Mouse (Mus musculus): ENCODE data around the gene Inpp5a. TPM values are rescaled to one million over a fixed set of nuclear protein-coding genes. Genes with fewer than 3 reads are reported as not detected.

Inpp5a gene
- 21.1 and 28.5 TPM in 2 replicates for polyA plus RNA-seq (2015; fragmentation: Nextera tagmentation; extraction: Ambion mirVana)

DNA sequence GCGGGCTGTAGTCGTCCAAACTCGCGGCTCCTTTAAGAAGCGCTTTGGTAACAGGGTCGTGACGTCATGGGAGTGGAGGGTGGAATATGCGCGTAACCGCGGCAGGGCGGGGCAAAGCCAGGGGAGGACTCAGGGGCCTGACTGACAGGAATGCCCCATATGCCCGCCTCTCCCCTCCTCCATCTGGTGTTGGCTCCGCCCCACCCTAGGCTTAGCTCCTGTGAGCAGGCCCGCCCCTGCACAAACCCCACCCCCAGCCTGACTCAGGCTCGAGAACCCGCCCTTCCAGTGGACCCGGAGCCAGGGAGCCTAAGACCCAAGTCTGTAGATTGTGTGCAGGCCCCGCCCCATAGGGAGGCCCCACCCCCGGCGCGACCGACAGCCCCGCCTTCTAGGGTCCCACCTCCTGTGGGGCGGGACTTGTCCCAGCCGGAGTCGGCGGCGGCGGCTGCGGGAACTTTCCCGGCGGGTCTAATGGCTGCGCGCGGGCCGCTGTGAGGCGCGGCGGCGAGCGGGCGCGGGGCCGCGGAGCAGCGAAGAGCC is at the start of gene Inpp5a:
Gene Inpp5a, plus strand, starts transcription at position 440 of the 543 bp plus-strand sequence.
- peak within 1 kb of the TSS; percentile 72 for H3K4me2 ChIP-seq
- no peaks in the 10 kb centered on the region for H3K36me3 ChIP-seq
- under 1% methylated on average over 47 of the region's 47 CpGs for WGBS
- H3K27me3 ChIP-seq, result no peaks in the 10 kb centered on the region
- peak within 1 kb of the TSS; percentile 89 for H3K4me3 ChIP-seq
- H3K9me3 ChIP-seq, result no peaks in the 10 kb centered on the region
- peak within 1 kb of the TSS; percentile 93 for H3K9ac ChIP-seq
- peaks cover 44% of the 10 kb centered on the region for H3K4me1 ChIP-seq
- peak within 1 kb of the TSS; percentile 93 for H3K27ac ChIP-seq
- ATAC-seq (ENCODE audit: insufficient number of reproducible peaks, low FRiP score, low TSS enrichment, low read depth), result peak; percentile 97

DNA sequence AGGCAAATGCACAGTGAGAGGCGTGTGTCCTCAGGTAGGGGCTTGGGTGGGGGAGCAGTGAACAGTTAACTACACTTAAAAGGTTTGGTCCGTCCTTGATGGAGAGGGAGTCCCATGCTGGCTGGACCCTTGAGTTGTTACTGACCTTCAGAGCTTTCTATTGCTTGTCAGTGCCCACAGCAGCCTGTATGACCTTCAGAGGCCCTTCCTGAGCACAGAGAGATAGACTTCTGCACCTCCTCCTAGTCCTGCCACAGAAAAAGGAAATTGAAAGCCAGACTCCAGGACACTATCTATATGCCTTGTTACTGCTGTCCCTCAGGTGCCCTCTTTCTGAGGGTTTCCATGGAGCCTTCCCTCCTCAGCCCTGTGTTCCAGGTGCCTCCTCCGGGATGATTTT is 49.7 kb upstream of the Inpp5a start:
- H3K9me3 ChIP-seq, result no peaks in the 10 kb centered on the region
- 0 out of 2 replicates have a peak, but pooled peaks cover 3% of the 10 kb centered on the region for H3K4me1 ChIP-seq
- no peak overlapping the region for H3K4me3 ChIP-seq
- no peaks in the 10 kb centered on the region for H3K27me3 ChIP-seq
- ATAC-seq (ENCODE audit: insufficient number of reproducible peaks, low FRiP score, low TSS enrichment, low read depth), result no peak
- 73% methylated on average over 3 of the region's 3 CpGs for WGBS
- H3K27ac ChIP-seq, result no peak overlapping the region
- no peaks in the 10 kb centered on the region for H3K36me3 ChIP-seq
- H3K9ac ChIP-seq, result no peak overlapping the region
- H3K4me2 ChIP-seq, result no peak overlapping the region

DNA sequence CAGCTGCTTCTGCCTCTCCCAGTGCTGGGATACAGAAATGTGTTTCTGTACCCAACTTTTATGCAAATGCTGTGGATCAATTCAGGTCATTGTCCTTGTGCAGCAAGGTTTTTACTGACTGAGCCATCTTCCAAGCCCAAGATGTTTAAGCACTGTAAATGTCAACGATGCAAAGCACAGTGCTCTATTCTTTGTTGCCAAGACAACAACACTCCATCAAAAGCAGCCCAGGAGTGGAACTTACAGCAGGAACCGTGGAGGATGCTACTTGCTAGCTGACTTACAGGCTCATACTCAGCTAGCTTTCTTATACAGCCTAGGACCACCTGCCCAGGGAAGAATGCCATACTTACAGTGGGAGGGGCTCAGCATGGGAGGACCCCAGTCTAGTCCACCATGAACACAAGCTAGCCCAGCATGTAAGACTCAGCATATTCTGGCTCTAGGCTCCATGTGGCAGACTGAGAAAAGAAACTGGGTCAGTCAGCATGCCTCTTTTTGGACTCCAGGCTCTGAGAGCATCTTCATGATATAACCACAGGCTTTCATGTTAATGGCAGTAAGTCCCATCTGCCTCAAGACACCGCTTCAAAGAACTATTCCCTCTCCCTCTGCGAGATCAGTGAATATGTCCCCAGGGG is 47.8 kb upstream of the Inpp5a start:
- Histone ChIP-seq H3K4me2 (no peak overlapping the region), H3K36me3 (no peaks in the 10 kb centered on the region), H3K9ac (no peak overlapping the region), H3K27ac (no peak overlapping the region), H3K4me3 (no peak overlapping the region), H3K4me1 (0 out of 2 replicates have a peak, but pooled peaks cover 3% of the 10 kb centered on the region), H3K27me3 (no peaks in the 10 kb centered on the region), H3K9me3 (no peaks in the 10 kb centered on the region)
- 63% methylated on average over 4 of the region's 4 CpGs for WGBS
- ATAC-seq (ENCODE audit: insufficient number of reproducible peaks, low FRiP score, low TSS enrichment, low read depth), result no peak

DNA sequence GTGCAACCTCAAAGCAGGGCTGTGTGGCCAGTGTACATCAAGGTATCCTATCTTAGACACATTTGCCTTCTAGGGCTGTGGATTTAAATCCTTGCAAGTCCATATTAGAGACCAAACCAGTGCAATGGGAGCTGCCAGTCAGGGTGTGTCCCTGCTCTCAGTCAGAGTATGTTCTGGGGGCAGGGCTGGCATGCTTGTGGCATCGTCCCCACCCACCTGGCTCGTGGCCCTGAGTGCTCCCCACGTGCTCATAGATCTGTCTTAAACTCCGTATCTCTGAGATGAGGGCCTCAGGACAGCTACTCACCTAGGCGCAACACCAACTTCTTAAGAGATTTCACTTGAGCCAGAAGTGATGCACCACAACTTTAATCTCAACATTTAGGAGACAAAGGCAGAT is 46.1 kb upstream of the Inpp5a start:
- 73% methylated on average over 5 of the region's 5 CpGs for WGBS
- Histone ChIP-seq H3K4me3 (no peak overlapping the region), H3K27me3 (no peaks in the 10 kb centered on the region), H3K9me3 (no peaks in the 10 kb centered on the region), H3K4me1 (0 out of 2 replicates have a peak, but pooled peaks cover 3% of the 10 kb centered on the region), H3K36me3 (no peaks in the 10 kb centered on the region), H3K4me2 (no peak overlapping the region), H3K27ac (no peak overlapping the region), H3K9ac (no peak overlapping the region)
- ATAC-seq (ENCODE audit: insufficient number of reproducible peaks, low FRiP score, low TSS enrichment, low read depth), result no peak

DNA sequence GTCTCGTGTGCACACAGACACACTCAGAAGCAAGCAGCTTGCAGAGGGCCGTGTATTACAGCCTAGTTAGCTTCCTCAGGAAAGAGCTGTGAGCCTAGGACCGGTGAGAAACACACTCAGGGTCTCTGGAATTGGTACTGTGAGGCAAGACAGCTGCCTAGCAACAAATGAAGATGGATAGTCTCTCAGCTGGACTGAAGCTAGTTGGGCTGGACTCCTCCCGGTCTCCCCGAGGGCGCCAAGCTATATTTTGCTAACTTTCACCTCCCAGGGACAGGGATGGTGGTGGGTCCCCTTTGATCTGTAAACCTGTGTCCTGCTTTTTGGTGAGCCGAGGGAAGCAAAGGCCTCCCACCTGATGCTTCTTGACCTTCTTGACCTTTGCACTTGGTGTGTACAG is 41.9 kb upstream of the Inpp5a start:
- no peaks in the 10 kb centered on the region for H3K27me3 ChIP-seq
- no peaks in the 10 kb centered on the region for H3K9me3 ChIP-seq
- 29% methylated on average over 7 of the region's 7 CpGs for WGBS
- H3K36me3 ChIP-seq, result no peaks in the 10 kb centered on the region
- H3K4me1 ChIP-seq, result 0 out of 2 replicates have a peak, but pooled peaks cover 3% of the 10 kb centered on the region
- ATAC-seq (ENCODE audit: insufficient number of reproducible peaks, low FRiP score, low TSS enrichment, low read depth), result no peak
- H3K9ac ChIP-seq, result no peak overlapping the region
- H3K4me3 ChIP-seq, result no peak overlapping the region
- H3K27ac ChIP-seq, result no peak overlapping the region
- H3K4me2 ChIP-seq, result no peak overlapping the region

DNA sequence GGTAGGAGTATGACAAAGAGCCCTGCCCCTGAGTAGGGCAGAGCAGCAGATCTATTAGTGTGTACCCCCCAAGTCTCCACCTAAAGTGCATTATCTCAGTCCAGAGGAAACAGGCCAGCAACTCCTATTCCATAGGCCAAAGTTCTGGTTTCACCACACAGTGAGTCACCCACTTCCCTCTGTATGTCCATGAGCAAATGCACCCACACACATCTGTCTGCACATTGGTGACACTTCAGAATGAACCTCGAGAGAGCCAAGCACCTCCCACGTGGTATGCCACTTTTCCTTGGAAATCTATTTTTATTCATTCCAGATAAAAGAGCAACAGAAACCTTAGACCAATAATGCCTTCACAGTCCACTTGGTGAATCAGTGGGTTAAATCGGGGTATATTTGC is 38.3 kb upstream of the Inpp5a start:
- H3K4me2 ChIP-seq, result no peak overlapping the region
- no peak for ATAC-seq (ENCODE audit: insufficient number of reproducible peaks, low FRiP score, low TSS enrichment, low read depth)
- WGBS, result 77% methylated on average over 3 of the region's 3 CpGs
- H3K9me3 ChIP-seq, result no peaks in the 10 kb centered on the region
- no peaks in the 10 kb centered on the region for H3K4me1 ChIP-seq
- no peaks in the 10 kb centered on the region for H3K36me3 ChIP-seq
- no peaks in the 10 kb centered on the region for H3K27me3 ChIP-seq
- no peak overlapping the region for H3K27ac ChIP-seq
- H3K9ac ChIP-seq, result no peak overlapping the region
- no peak overlapping the region for H3K4me3 ChIP-seq

DNA sequence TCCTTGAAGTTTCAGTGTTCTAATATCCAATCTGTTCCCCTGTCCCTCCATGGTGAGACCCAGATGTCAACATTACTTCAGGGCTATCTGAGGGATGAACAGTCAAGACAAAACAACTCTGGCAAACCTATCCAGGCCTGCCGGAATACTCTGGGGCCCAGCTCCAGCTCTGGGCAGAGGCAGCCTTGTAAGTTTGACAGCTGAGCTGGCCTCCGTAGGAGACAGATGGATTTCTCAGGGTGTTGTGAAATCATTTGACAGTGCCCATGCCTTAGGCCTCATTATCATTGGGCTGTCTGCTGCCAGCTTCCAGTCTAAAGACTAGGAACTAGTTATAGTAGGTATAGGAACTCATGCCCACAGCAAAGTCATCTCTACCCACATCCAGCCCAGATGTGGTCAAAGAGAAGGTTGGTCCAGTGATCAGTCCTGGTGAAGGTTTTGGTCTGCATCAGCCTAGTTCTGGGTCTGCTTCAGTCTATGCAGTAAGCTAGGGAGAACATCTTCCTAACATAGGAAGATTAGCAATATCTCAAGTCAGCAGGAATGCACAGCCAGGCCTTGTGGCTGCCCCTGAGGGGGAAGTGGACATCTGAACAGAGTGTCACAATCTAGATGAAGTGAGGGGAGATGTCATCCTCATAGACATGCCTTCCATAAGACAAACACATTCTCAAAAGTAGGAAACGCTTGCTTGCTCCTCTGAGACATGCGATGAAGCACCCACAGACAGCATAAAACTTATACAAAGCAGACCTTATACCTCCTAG is 34.4 kb upstream of the Inpp5a start:
- H3K9ac ChIP-seq, result no peak overlapping the region
- no peaks in the 10 kb centered on the region for H3K36me3 ChIP-seq
- 86% methylated on average over 4 of the region's 4 CpGs for WGBS
- no peak for ATAC-seq (ENCODE audit: insufficient number of reproducible peaks, low FRiP score, low TSS enrichment, low read depth)
- no peak overlapping the region for H3K4me2 ChIP-seq
- H3K27ac ChIP-seq, result no peak overlapping the region
- H3K27me3 ChIP-seq, result no peaks in the 10 kb centered on the region
- H3K4me1 ChIP-seq, result no peaks in the 10 kb centered on the region
- H3K4me3 ChIP-seq, result no peak overlapping the region
- no peaks in the 10 kb centered on the region for H3K9me3 ChIP-seq

DNA sequence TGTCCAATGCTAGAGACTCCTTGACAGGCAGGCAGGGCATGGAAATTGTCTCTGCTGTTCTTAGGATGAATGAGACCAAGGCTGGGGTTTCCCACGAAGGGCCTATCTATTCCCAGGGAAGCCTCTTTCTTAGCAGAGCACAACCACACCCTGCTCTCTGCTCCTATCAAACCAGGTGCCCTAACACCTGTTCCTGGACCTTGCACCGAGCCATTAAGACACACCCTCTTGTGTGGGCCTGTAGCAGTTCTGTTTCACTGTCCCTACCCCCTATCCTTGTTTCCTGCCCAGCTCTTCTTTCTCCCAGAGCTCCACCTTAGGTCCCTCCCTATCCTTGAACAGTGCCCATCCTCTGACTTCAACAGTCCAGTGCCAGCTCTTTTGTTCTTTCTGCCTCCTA is 31.9 kb upstream of the Inpp5a start:
- H3K4me1 ChIP-seq, result no peaks in the 10 kb centered on the region
- H3K36me3 ChIP-seq, result no peaks in the 10 kb centered on the region
- no peaks in the 10 kb centered on the region for H3K9me3 ChIP-seq
- 59% methylated on average over 2 of the region's 2 CpGs for WGBS
- H3K4me2 ChIP-seq, result no peak overlapping the region
- no peak overlapping the region for H3K4me3 ChIP-seq
- no peak overlapping the region for H3K9ac ChIP-seq
- no peak overlapping the region for H3K27ac ChIP-seq
- H3K27me3 ChIP-seq, result no peaks in the 10 kb centered on the region
- ATAC-seq (ENCODE audit: insufficient number of reproducible peaks, low FRiP score, low TSS enrichment, low read depth), result no peak

DNA sequence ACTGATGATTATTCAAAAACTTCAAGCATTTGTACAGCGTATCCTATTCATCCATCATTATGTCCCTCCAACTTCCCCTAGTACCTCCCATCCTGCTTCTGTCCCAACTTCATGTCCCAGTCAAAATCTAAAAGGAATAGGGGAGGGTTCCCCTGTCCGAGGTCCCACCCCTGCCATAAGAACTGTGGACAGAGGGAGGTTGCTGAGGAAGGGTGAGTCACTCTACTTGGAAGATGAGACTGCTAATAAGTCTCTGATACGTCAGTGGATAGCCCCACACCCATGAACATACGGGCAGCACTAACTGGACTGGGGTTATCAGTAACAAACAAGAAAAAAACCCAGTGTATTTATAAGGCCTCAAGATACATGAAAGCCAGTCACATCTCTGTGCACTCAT is 29.0 kb upstream of the Inpp5a start:
- no peak overlapping the region for H3K4me3 ChIP-seq
- H3K4me1 ChIP-seq, result peaks cover 19% of the 10 kb centered on the region
- H3K27ac ChIP-seq, result no peak overlapping the region
- H3K4me2 ChIP-seq, result no peak overlapping the region
- no peak overlapping the region for H3K9ac ChIP-seq
- no peak for ATAC-seq (ENCODE audit: insufficient number of reproducible peaks, low FRiP score, low TSS enrichment, low read depth)
- H3K9me3 ChIP-seq, result no peaks in the 10 kb centered on the region
- WGBS, result 75% methylated on average over 4 of the region's 4 CpGs
- H3K36me3 ChIP-seq, result no peaks in the 10 kb centered on the region
- no peaks in the 10 kb centered on the region for H3K27me3 ChIP-seq

DNA sequence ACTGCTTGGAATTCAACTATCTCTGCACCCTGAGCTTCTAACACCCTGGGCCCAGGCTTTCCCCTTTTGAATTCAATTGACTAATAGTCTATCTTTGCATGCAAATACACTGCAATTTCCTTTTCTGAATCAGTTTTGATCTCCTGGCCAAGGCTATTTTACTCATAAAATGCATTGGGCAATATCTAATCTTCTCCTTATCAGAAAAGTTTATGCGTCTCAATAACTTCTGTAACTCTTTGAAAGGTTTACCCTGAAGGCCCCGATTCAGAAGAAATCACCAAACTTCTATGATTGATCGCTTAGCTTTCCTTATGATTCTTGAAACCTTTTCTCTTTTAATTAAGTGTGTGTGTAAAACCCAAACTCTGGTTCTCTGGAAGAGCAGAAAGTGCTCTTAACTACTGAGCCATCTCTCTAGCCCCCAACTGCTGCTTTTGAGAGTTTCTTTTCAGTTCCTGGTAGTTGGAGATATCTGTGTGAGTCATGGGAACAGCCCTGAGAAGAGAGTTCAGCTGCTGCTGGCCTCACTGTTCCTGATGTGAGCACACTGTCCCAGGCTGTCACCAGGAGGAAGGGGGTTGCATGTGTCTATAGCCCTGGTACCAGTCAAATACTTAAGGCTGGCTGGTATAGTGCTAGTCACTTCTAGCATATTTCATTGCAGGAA is 27.9 kb upstream of the Inpp5a start:
- H3K9me3 ChIP-seq, result no peaks in the 10 kb centered on the region
- no peak for ATAC-seq (ENCODE audit: insufficient number of reproducible peaks, low FRiP score, low TSS enrichment, low read depth)

DNA sequence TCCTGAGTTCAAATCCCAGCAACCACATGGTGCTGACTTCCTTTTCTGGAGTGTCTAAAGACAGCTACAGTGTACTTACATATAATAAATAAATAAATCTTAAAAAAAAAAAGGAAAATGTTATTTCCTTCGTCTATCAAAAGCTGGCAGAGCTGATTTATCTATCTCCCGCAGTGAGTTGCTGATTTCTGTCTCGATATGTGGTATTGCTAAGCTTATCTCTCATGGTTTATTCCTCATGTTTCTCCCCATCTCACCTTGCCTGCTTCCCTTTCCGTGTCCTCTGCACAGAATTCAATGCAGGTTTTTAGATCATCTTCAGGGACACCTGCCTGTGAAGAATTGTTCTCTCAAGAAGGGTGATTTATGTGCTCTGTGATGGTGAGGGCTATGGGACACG is 27.1 kb upstream of the Inpp5a start:
- Histone ChIP-seq H3K9me3 (no peaks in the 10 kb centered on the region), H3K4me2 (no peak overlapping the region), H3K4me3 (no peak overlapping the region), H3K27ac (no peak overlapping the region), H3K27me3 (no peaks in the 10 kb centered on the region), H3K4me1 (peaks cover 27% of the 10 kb centered on the region), H3K36me3 (no peaks in the 10 kb centered on the region), H3K9ac (no peak overlapping the region)
- no peak for ATAC-seq (ENCODE audit: insufficient number of reproducible peaks, low FRiP score, low TSS enrichment, low read depth)
- 89% methylated on average over 5 of the region's 5 CpGs for WGBS

More for the DNA sequence above, 27.9 kb upstream of the Inpp5a start:
- H3K9ac ChIP-seq, result no peak overlapping the region
- no peaks in the 10 kb centered on the region for H3K27me3 ChIP-seq
- H3K27ac ChIP-seq, result no peak overlapping the region; the same call in 1 of the 2 replicates
- 88% methylated on average over 3 of the region's 3 CpGs for WGBS
- H3K36me3 ChIP-seq, result no peaks in the 10 kb centered on the region
- no peak overlapping the region for H3K4me2 ChIP-seq
- H3K4me1 ChIP-seq, result peaks cover 27% of the 10 kb centered on the region
- no peak overlapping the region for H3K4me3 ChIP-seq

DNA sequence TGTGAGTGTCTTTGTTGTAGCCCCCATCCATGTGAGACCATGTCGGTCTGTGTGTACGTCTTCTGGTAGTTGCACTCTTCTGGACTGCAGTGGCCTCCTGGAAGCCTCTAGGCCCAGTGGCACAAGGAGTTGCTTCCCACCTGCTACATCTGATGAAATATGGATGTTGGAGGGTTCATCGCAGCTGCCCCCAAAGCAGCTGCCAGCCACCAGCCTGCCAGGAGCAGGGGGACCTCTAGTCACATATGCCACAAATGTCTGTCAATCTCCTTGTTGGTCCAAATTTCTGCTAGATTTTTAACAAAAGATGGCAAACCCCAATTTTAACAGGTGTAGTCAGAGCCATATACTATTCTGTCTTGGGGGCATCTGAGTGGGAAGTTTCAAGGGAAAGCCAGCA is 26.4 kb upstream of the Inpp5a start:
- Histone ChIP-seq H3K36me3 (no peaks in the 10 kb centered on the region), H3K4me2 (no peak overlapping the region), H3K27ac (no peak overlapping the region), H3K27me3 (no peaks in the 10 kb centered on the region), H3K4me1 (peaks cover 29% of the 10 kb centered on the region), H3K9ac (no peak overlapping the region), H3K4me3 (no peak overlapping the region), H3K9me3 (no peaks in the 10 kb centered on the region)
- ATAC-seq (ENCODE audit: insufficient number of reproducible peaks, low FRiP score, low TSS enrichment, low read depth), result no peak
- 86% methylated on average over 3 of the region's 3 CpGs for WGBS

Data from limb, embryonic 15.5 days (tissue).